Mouse (Mus musculus) stomach, embryonic 14.5 days (tissue): ENCODE measurements around the gene Gm20388. TPM values are rescaled to one million over a fixed set of nuclear protein-coding genes. Genes with fewer than 3 reads are reported as not detected.

ENCODE experiments used
- ATAC-seq: fragments of 200-750 bp; cut with Nextera tagmentation; 2 replicates; pipeline ENCODE4 v1.8.0; 2017; ENCODE audit warnings: low read depth, moderate TSS enrichment; ENCODE audit not compliant: insufficient number of reproducible peaks, insufficient read depth, low FRiP score
- H3K27ac ChIP-seq: fragments of 300-500 bp; sonication (generic); 2 replicates; pipeline ENCODE4 v1.5.1; 2014; ENCODE audit warnings: mild to moderate bottlenecking, low read length, moderate library complexity, mixed read lengths
- H3K27me3 ChIP-seq: fragments of 300-500 bp; sonication (generic); 2 replicates; pipeline ENCODE4 v1.6.1; 2014; ENCODE audit warnings: low read length, control low read depth, mixed read lengths; ENCODE audit not compliant: control insufficient read depth, insufficient read depth
- H3K36me3 ChIP-seq: fragments of 300-500 bp; sonication (generic); 2 replicates; pipeline ENCODE4 v1.6.1; 2014; ENCODE audit warnings: mild to moderate bottlenecking, control low read depth, low read length, moderate library complexity, mixed read lengths; ENCODE audit not compliant: control insufficient read depth, insufficient read depth
- H3K4me1 ChIP-seq: fragments of 300-500 bp; sonication (generic); 2 replicates; pipeline ENCODE4 v1.6.1; 2014; ENCODE audit warnings: low read length, control low read depth, mixed read lengths; ENCODE audit not compliant: control insufficient read depth, insufficient read depth
- H3K4me2 ChIP-seq: fragments of 300-500 bp; sonication (generic); replicated peaks from 2 replicates; pipeline ENCODE4 v1.6.1; 2014; ENCODE audit warnings: low read depth, low read length, control low read depth
- H3K4me3 ChIP-seq: fragments of 300-500 bp; sonication (generic); 2 replicates; pipeline ENCODE4 v1.5.1; 2014; ENCODE audit warnings: low read depth, low read length, control low read depth
- H3K9ac ChIP-seq: fragments of 300-500 bp; sonication (generic); replicated peaks from 2 replicates; pipeline ENCODE4 v1.6.1; 2014; ENCODE audit warnings: low read depth, mild to moderate bottlenecking, control low read depth, low read length, moderate library complexity, mixed read lengths
- H3K9me3 ChIP-seq: fragments of 300-500 bp; sonication (generic); 2 replicates; pipeline ENCODE4 v1.6.1; 2016; ENCODE audit warnings: low read depth, low read length, control low read depth; ENCODE audit not compliant: control insufficient read depth
- WGBS: fragments of 180-500 bp; shearing (Covaris S2); extraction: QIAGEN DNeasy Blood & Tissue Kit; methylation state at CpG from one replicate; pipeline ENCODE4 v1.1.7; 2014; 5-methylcytosine and 5-hydroxymethylcytosine counted together
- polyA plus RNA-seq: library from polyadenylated mRNA; unstranded; fragments of >200 nt; fragmentation: Nextera tagmentation; extraction: Ambion mirVana; gene quantifications from 2 replicates; pipeline ENCODE4 v1.2.1, GENCODE M21; 2014

Gene Gm20388
- polyA plus RNA-seq, 1 experiment from 2014 or later: 11.4 TPM

DNA sequence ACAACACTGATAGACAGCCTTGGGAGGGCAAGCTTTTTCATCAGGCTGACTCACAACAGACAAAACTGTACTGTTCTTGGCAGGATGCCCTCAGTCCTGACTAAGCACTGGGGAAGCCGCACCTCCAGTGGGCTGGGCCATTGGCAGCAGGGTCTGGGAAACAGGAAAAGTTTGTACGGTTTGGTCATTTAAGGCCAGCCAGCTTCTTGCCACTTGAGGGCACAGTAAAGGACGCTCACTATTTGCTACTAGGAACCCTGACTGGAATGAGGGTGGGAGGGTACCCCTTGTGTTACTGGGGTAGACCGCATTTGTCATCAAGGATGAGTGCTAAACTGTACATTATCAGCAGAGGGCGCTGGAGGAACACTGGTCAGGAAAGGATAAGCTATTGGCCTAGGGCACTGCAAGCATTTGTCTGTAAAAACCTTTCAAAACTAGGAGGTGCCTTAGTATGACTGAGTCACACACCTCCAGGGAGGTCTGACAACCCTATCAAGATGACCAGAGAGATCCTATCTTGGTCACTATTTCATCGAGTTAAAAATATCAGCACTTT lies 2995.9 kb downstream of the Gm20388 start:
- peak; percentile 66; the same call in 1 of the 2 replicates for ATAC-seq
- Histone ChIP-seq H3K27me3 (no peaks in the 10 kb centered on the region), H3K4me2 (no peak overlapping the region), H3K9ac (no peak overlapping the region), H3K36me3 (peaks cover 18% of the 10 kb centered on the region; the same call in 1 of the 2 replicates), H3K4me1 (peaks cover 4% of the 10 kb centered on the region; the same call in 1 of the 2 replicates), H3K27ac (no peak overlapping the region), H3K4me3 (no peak overlapping the region), H3K9me3 (no peaks in the 10 kb centered on the region)
- WGBS: 36% methylated on average over 6 of the region's 6 CpGs

DNA sequence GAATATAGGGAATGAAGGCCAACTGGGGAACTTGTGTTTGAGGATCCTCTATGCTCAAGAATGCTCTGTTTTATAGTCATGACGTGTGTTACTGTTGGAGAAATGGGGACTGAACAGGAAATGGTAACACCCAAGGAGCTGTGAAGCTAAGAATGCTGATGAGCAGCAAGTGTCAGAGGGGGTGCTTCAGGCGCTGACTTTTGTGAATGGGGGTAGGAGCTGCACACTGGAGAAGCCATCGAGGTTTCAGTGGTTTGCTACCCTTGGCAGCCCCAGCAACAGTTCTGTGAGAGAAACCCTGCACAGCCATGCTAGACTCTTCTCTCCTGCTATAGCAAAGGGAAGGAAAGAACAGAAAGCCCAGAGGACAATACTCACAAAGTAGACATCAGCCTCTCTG lies 3001.5 kb downstream of the Gm20388 start:
- WGBS: 80% methylated on average over 3 of the region's 3 CpGs

GRCm38 (mm10) chr8:122912871-122913270 lies 3002.2 kb downstream of the Gm20388 start:
- Histone ChIP-seq H3K27ac (no peak overlapping the region), H3K4me2 (no peak overlapping the region), H3K4me3 (no peak overlapping the region), H3K4me1 (peaks cover 8% of the 10 kb centered on the region), H3K36me3 (peaks cover 25% of the 10 kb centered on the region; the same call in 1 of the 2 replicates), H3K9me3 (no peaks in the 10 kb centered on the region), H3K9ac (no peak overlapping the region), H3K27me3 (no peaks in the 10 kb centered on the region)
- ATAC-seq: no peak
- WGBS: 82% methylated on average over 4 of the region's 4 CpGs

More for the DNA sequence above, 3001.5 kb downstream of the Gm20388 start:
- H3K27me3 ChIP-seq: no peaks in the 10 kb centered on the region
- no peak overlapping the region for H3K27ac ChIP-seq
- ATAC-seq: no peak
- no peak overlapping the region for H3K4me3 ChIP-seq
- no peaks in the 10 kb centered on the region for H3K9me3 ChIP-seq
- H3K4me2 ChIP-seq: no peak overlapping the region
- H3K9ac ChIP-seq: no peak overlapping the region
- H3K36me3 ChIP-seq: peaks cover 32% of the 10 kb centered on the region; the same call in 1 of the 2 replicates
- 0 out of 2 replicates have a peak, but pooled peaks cover under 1% of the 10 kb centered on the region for H3K4me1 ChIP-seq

DNA sequence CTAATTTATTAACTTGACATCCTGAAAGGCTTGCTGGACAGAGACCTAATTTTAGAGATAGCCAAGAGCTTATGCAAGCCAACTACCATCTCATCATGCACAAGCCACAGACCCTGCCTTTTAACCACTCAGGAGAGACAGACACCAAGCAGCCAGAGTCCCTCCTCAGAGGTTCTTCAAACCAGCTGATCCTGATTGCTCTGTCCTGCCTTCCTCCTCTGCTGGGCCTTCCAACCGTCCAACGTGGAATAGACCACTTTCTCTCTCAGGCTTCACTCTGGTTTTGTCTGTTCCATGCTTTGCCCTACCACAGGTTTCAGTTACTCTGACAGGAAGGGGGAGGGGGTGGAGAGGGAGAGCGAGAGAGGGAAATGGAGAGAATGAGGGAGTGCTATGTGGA lies 3006.1 kb downstream of the Gm20388 start:
- no peaks in the 10 kb centered on the region for H3K9me3 ChIP-seq
- H3K27ac ChIP-seq: no peak overlapping the region
- H3K4me3 ChIP-seq: no peak overlapping the region
- H3K9ac ChIP-seq: no peak overlapping the region
- peaks cover 19% of the 10 kb centered on the region for H3K4me1 ChIP-seq
- H3K4me2 ChIP-seq: no peak overlapping the region
- no peaks in the 10 kb centered on the region for H3K27me3 ChIP-seq
- peaks cover 16% of the 10 kb centered on the region; the same call in 1 of the 2 replicates for H3K36me3 ChIP-seq
- WGBS: 61% methylated on average over 3 of the region's 3 CpGs
- no peak for ATAC-seq

DNA sequence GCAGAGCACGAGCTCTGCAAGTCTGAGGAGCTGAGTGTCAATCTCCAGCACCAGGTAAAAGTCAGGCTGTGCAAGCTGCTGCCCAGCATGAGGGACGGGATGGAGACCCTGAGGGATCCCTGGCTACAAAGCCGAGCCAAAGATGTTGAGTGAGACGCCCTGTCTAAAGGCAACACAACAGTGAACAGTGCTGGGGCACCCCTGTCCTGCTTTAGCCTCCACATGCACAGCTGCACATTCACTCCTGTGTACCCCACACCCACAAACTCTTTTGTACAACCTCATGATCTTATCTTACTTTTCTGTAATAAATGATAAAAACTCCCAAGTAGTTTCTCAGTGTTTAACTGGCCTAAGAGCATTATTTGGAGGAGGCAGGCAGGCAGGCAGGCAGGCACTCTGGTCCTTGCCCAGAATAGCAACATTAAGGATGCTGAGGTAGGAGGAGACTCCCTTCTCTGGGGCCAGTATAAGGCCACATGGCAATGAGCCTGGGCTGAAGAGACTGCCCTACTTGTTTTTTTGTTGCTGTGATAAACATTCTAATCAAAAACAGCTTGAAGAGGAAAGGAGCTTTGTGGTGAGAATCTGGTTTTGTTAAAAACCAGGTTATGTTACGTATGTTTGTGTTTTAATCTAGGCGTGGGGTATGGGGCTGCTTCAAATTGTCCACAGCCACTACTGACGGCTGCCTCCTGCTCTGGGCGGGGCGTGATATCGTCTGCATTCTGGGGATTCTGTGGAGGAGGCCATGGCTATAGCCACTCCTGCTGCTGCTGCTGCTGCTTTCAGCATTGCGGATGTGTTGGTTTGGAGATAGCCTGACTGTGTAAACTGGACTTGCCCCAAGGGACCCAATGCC lies 3007.1 kb downstream of the Gm20388 start:
- no peak for ATAC-seq
- no peaks in the 10 kb centered on the region for H3K9me3 ChIP-seq
- H3K4me3 ChIP-seq: no peak overlapping the region
- H3K9ac ChIP-seq: no peak overlapping the region
- H3K4me2 ChIP-seq: 0 out of 2 replicates have a peak overlapping the region, but pooled peaks have one; percentile 2
- H3K36me3 ChIP-seq: peaks cover 11% of the 10 kb centered on the region; the same call in 1 of the 2 replicates
- no peaks in the 10 kb centered on the region for H3K27me3 ChIP-seq
- peak overlapping the region; percentile 2; the same call in 1 of the 2 replicates for H3K27ac ChIP-seq
- peaks cover 21% of the 10 kb centered on the region for H3K4me1 ChIP-seq
- WGBS: 49% methylated on average over 11 of the region's 11 CpGs

- Histone ChIP-seq H3K9ac (no peak overlapping the region), H3K36me3 (peaks cover 6% of the 10 kb centered on the region; the same call in 1 of the 2 replicates), H3K27me3 (no peaks in the 10 kb centered on the region), H3K4me3 (no peak overlapping the region), H3K27ac (no peak overlapping the region; the same call in 1 of the 2 replicates), H3K4me2 (no peak overlapping the region), H3K9me3 (no peaks in the 10 kb centered on the region), H3K4me1 (peaks cover 21% of the 10 kb centered on the region)
- no peak for ATAC-seq
- 77% methylated on average over 7 of the region's 7 CpGs for WGBS
Observed at GRCm38 (mm10) chr8:122918438-122919107, 3007.9 kb downstream of the Gm20388 start.

GRCm38 (mm10) chr8:122920890-122921289 lies 3010.2 kb downstream of the Gm20388 start:
- WGBS: 83% methylated on average over 7 of the region's 7 CpGs
- H3K36me3 ChIP-seq: peaks cover under 1% of the 10 kb centered on the region; the same call in 1 of the 2 replicates
- no peak overlapping the region for H3K27ac ChIP-seq
- H3K27me3 ChIP-seq: no peaks in the 10 kb centered on the region
- no peak overlapping the region for H3K4me2 ChIP-seq
- no peak overlapping the region for H3K9ac ChIP-seq
- H3K4me3 ChIP-seq: no peak overlapping the region
- no peak for ATAC-seq
- H3K9me3 ChIP-seq: no peaks in the 10 kb centered on the region
- H3K4me1 ChIP-seq: peaks cover 29% of the 10 kb centered on the region

GRCm38 (mm10) chr8:122922945-122923344 lies 3012.3 kb downstream of the Gm20388 start:
- Histone ChIP-seq H3K4me1 (peaks cover 20% of the 10 kb centered on the region), H3K4me3 (no peak overlapping the region), H3K9me3 (no peaks in the 10 kb centered on the region), H3K4me2 (no peak overlapping the region), H3K27ac (no peak overlapping the region), H3K36me3 (no peaks in the 10 kb centered on the region), H3K9ac (no peak overlapping the region), H3K27me3 (no peaks in the 10 kb centered on the region)
- 78% methylated on average over 3 of the region's 3 CpGs for WGBS
- ATAC-seq: no peak
